In genomic region chr1:55600496-55600895, GRCm38 (mm10) we compare ENCODE assay signal across 13 mouse cellular contexts.
DNase-seq lines count a peak whose midpoint lies in the region; ATAC-seq lines count a peak whose summit lies in the region.
"Had no signal": no experiment of that assay in that cellular context is flagged by ENCODE, and none has a peak within 500 bp of the region (broad histone marks: within the 10 kb centered on the region; RNA-seq: fewer than 3 reads in every experiment).

No protein-coding gene starts in this region.

- no peak overlapping the region for H3K4me2 ChIP-seq in forebrain, embryonic 15.5 days (replicated peaks)
- H3K4me2 ChIP-seq: heart, embryonic 13.5 days had no signal

- H3K27me3 ChIP-seq in forebrain, embryonic 15.5 days, result no peaks in the 10 kb centered on the region
- H3K27me3 ChIP-seq: heart, embryonic 13.5 days had no signal

- intact Hi-C loops in heart, postnatal 14 days (cut with DNase I), result no loop called here

- no peaks in the 10 kb centered on the region for H3K9me3 ChIP-seq in forebrain, embryonic 15.5 days
- H3K9me3 ChIP-seq: heart, embryonic 13.5 days had no signal

- H3K4me1 ChIP-seq in forebrain, embryonic 15.5 days, result no peaks in the 10 kb centered on the region
- H3K4me1 ChIP-seq: heart, embryonic 13.5 days had no signal

- WGBS in forebrain, embryonic 15.5 days, result 63% methylated on average over 1 of the region's 1 CpGs

- no peak for ATAC-seq in forebrain, embryonic 15.5 days (replicated peaks)
- ATAC-seq: inflammation-experienced regulatory T-cells, adult 6 months had no signal

- peak; percentile 10 to 33 for DNase-seq in heart, adult 9 months (ENCODE audit: low spot score in 2 of 2)
- no peak for DNase-seq in heart, postnatal 4 days
- peak; percentile 10 for DNase-seq in adrenal gland, adult 8-10 months
- DNase-seq in heart, postnatal 14 days, result peak; percentile 24 to 25
- peak; percentile 44 for DNase-seq in lung, postnatal 14 days
- DNase-seq in cerebellum, adult 18-20 months, result no peak
- no peak for DNase-seq in cerebellum, adult 8-10 months
- DNase-seq: cerebellum, postnatal 14 days had no signal

- H3K27ac ChIP-seq in forebrain, embryonic 15.5 days (replicated peaks), result no peak overlapping the region
- H3K27ac ChIP-seq: heart, embryonic 13.5 days; liver, embryonic 14.5 days had no signal

- H3K4me3 ChIP-seq in forebrain, embryonic 15.5 days, result no peak overlapping the region
- H3K4me3 ChIP-seq: erythroblast, embryonic 14.5 days; heart, embryonic 13.5 days had no signal

- H3K9ac ChIP-seq in forebrain, embryonic 15.5 days (replicated peaks), result no peak overlapping the region
- H3K9ac ChIP-seq: heart, embryonic 13.5 days; liver, embryonic 14.5 days had no signal

- no peaks in the 10 kb centered on the region for H3K36me3 ChIP-seq in forebrain, embryonic 15.5 days
- H3K36me3 ChIP-seq: heart, embryonic 13.5 days had no signal

Comparison
In these comparisons a context has a peak if more than half of its experiments do, and no peak if none do; other contexts are left out.
1. DNase-seq: peak in heart, adult 9 months (2 of 2), adrenal gland, adult 8-10 months (single experiment), heart, postnatal 14 days (2 of 2) and lung, postnatal 14 days (single experiment); none in heart, postnatal 4 days (single experiment), cerebellum, adult 18-20 months (0 of 2) and cerebellum, adult 8-10 months (single experiment).